Mouse (Mus musculus) liver, adult 2 months (tissue): ENCODE measurements around the gene Ccdc85c. TPM values are rescaled to one million over a fixed set of nuclear protein-coding genes. Genes with fewer than 3 reads are reported as not detected.
A peak's percentile ranks its signal among the peaks of the same experiment; 100 is the strongest.

Experiments
- DNase-seq: peaks from one replicate; pipeline ENCODE4 v3.0.0-alpha.2; 2011; ENCODE audit warnings: low read depth, low spot score; ENCODE audit errors: extremely low read depth
- H3K27ac ChIP-seq: fragments of 200-500 bp; replicated peaks from 2 replicates; pipeline ENCODE4 v1.5.1; 2012; ENCODE audit warnings: low read depth, mild to moderate bottlenecking, control low read depth, inconsistent platforms, low read length; ENCODE audit not compliant: insufficient read depth
- H3K27me3 ChIP-seq: fragments of 200-500 bp; 2 replicates; pipeline ENCODE4 v1.6.1; 2012; ENCODE audit warnings: mild to moderate bottlenecking, moderate library complexity, low read length, inconsistent platforms; ENCODE audit not compliant: control insufficient read depth, insufficient read depth
- H3K36me3 ChIP-seq: fragments of 200-500 bp; 2 replicates; pipeline ENCODE4 v1.6.1; 2012; ENCODE audit warnings: low read length, inconsistent platforms; ENCODE audit not compliant: control insufficient read depth, insufficient read depth
- H3K4me1 ChIP-seq: fragments of 200-500 bp; 2 replicates; pipeline ENCODE4 v1.6.1; 2011; ENCODE audit warnings: low read length; ENCODE audit not compliant: control insufficient read depth, insufficient read depth
- H3K4me3 ChIP-seq: fragments of 200-500 bp; 2 replicates; pipeline ENCODE4 v1.5.1; 2011; ENCODE audit warnings: low read depth, mild to moderate bottlenecking, control low read depth, low read length, moderate library complexity; ENCODE audit not compliant: insufficient read depth
- H3K79me2 ChIP-seq: fragments of 200-500 bp; 2 replicates; pipeline ENCODE4 v1.6.1; 2012; ENCODE audit warnings: inconsistent platforms, mild to moderate bottlenecking, low read length, moderate library complexity; ENCODE audit not compliant: control insufficient read depth, insufficient read depth
- H3K9ac ChIP-seq: fragments of 200-500 bp; 2 replicates; pipeline ENCODE4 v1.6.1; 2012; ENCODE audit warnings: low read depth, mild to moderate bottlenecking, control low read depth, inconsistent platforms, low read length
- CTCF ChIP-seq: fragments of 200-500 bp; IDR thresholded peaks from 2 replicates; pipeline ENCODE4 v1.5.1; 2011; ENCODE audit warnings: low read depth, low read length, control low read depth
- POLR2A ChIP-seq: fragments of 200-500 bp; IDR thresholded peaks from 2 replicates; pipeline ENCODE4 v1.6.1; 2011; ENCODE audit warnings: low read length, control low read depth; ENCODE audit not compliant: insufficient read depth; ENCODE audit errors: extremely low read depth
- WGBS: fragments of 180-500 bp; shearing (Covaris S2); methylation state at CpG from one replicate; pipeline ENCODE4 v1.1.7; 2018; 5-methylcytosine and 5-hydroxymethylcytosine counted together
- polyA plus RNA-seq: library from polyadenylated mRNA; depleted of rRNA; stranded (reverse); fragments of >200 nt; gene quantifications from 2 replicates; pipeline ENCODE4 v1.2.3, GENCODE M21; 2012
- total RNA-seq: library from RNA; depleted of rRNA; stranded (reverse); fragments of >200 nt; gene quantifications from 2 replicates; pipeline ENCODE4 v1.2.3, GENCODE M21; 2014

The Ccdc85c gene
- total and polyA plus RNA-seq, 2 experiments = 4.1 to 15.2 TPM

GRCm38 (mm10) chr12:108212071-108212470, 63.2 kb downstream of the Ccdc85c start:
- no peak for DNase-seq
- TF ChIP-seq CTCF (no peak), POLR2A (no peak)
- peaks cover 8% of the 10 kb centered on the region for H3K4me1 ChIP-seq
- no peaks in the 10 kb centered on the region for H3K36me3 ChIP-seq
- no peaks in the 10 kb centered on the region for H3K27me3 ChIP-seq
- H3K4me3 ChIP-seq = no peak overlapping the region
- 66% methylated on average over 5 of the region's 5 CpGs for WGBS
- H3K27ac ChIP-seq = no peak overlapping the region
- no peak overlapping the region for H3K9ac ChIP-seq
- peaks cover 2% of the 10 kb centered on the region; the same call in 1 of the 2 replicates for H3K79me2 ChIP-seq

- no peak overlapping the region for H3K4me3 ChIP-seq
- no peaks in the 10 kb centered on the region for H3K27me3 ChIP-seq
- peaks cover 8% of the 10 kb centered on the region for H3K4me1 ChIP-seq
- WGBS = 91% methylated on average over 15 of the region's 15 CpGs
- TF ChIP-seq CTCF = no peak
- no peak for TF ChIP-seq POLR2A
- no peak for DNase-seq
- H3K9ac ChIP-seq = no peak overlapping the region
- no peaks in the 10 kb centered on the region for H3K79me2 ChIP-seq
- H3K36me3 ChIP-seq = no peaks in the 10 kb centered on the region
- H3K27ac ChIP-seq = no peak overlapping the region
Measured at GRCm38 (mm10) chr12:108210623-108211022, 64.6 kb downstream of the Ccdc85c start.

- Histone ChIP-seq H3K9ac (no peak overlapping the region), H3K4me3 (no peak overlapping the region), H3K27me3 (no peaks in the 10 kb centered on the region), H3K79me2 (no peaks in the 10 kb centered on the region), H3K27ac (no peak overlapping the region), H3K4me1 (peaks cover 8% of the 10 kb centered on the region), H3K36me3 (no peaks in the 10 kb centered on the region)
- peak; percentile 37 for DNase-seq
- TF ChIP-seq POLR2A = no peak
- peak; percentile 95 for TF ChIP-seq CTCF
- 34% methylated on average over 13 of the region's 13 CpGs for whole genome bisulfite sequencing
Measured at GRCm38 (mm10) chr12:108208726-108209438, 66.3 kb downstream of the Ccdc85c start.

- Histone ChIP-seq H3K9ac (no peak overlapping the region), H3K4me3 (no peak overlapping the region), H3K27me3 (no peaks in the 10 kb centered on the region), H3K27ac (no peak overlapping the region), H3K36me3 (peaks cover 2% of the 10 kb centered on the region; the same call in 1 of the 2 replicates), H3K79me2 (no peaks in the 10 kb centered on the region), H3K4me1 (peaks cover 8% of the 10 kb centered on the region)
- TF ChIP-seq POLR2A = no peak
- TF ChIP-seq CTCF = no peak
- DNase-seq = no peak
- 97% methylated on average over 9 of the region's 9 CpGs for WGBS
Measured at GRCm38 (mm10) chr12:108208216-108208615, 67.0 kb downstream of the Ccdc85c start.

- Histone ChIP-seq H3K4me1 (peaks cover 8% of the 10 kb centered on the region), H3K27ac (no peak overlapping the region), H3K79me2 (no peaks in the 10 kb centered on the region), H3K9ac (no peak overlapping the region), H3K27me3 (no peaks in the 10 kb centered on the region), H3K36me3 (peaks cover 2% of the 10 kb centered on the region; the same call in 1 of the 2 replicates), H3K4me3 (no peak overlapping the region)
- DNase-seq = peak; percentile 7
- peak; percentile 89 for TF ChIP-seq CTCF
- no peak for TF ChIP-seq POLR2A
- WGBS = 14% methylated on average over 5 of the region's 5 CpGs
Measured at GRCm38 (mm10) chr12:108206641-108207040, 68.6 kb downstream of the Ccdc85c start.

GRCm38 (mm10) chr12:108204978-108205377, 70.2 kb downstream of the Ccdc85c start:
- WGBS = 93% methylated on average over 12 of the region's 12 CpGs
- Histone ChIP-seq H3K9ac (no peak overlapping the region), H3K27ac (no peak overlapping the region), H3K36me3 (peaks cover 2% of the 10 kb centered on the region; the same call in 1 of the 2 replicates), H3K4me1 (peaks cover 7% of the 10 kb centered on the region), H3K4me3 (no peak overlapping the region), H3K79me2 (no peaks in the 10 kb centered on the region), H3K27me3 (no peaks in the 10 kb centered on the region)
- no peak for DNase-seq
- TF ChIP-seq CTCF (no peak), POLR2A (no peak)
